Mouse (Mus musculus) cortical plate, adult 2 months (tissue): ENCODE data around the gene Ank3.

Experiments
- CTCF ChIP-seq: fragments of 200-500 bp; IDR thresholded peaks from 2 replicates; pipeline ENCODE4 v1.5.1; 2011; ENCODE audit warnings: mild to moderate bottlenecking, control low read depth, low read length; ENCODE audit not compliant: insufficient read depth; ENCODE audit errors: extremely low read depth
- POLR2A ChIP-seq: fragments of 200-500 bp; IDR thresholded peaks from 2 replicates; pipeline ENCODE4 v1.6.1; 2011; ENCODE audit warnings: mild to moderate bottlenecking, low read length, control low read depth; ENCODE audit not compliant: insufficient read depth; ENCODE audit errors: extremely low read depth

- TF ChIP-seq POLR2A, result no peak
- TF ChIP-seq CTCF, result no peak
Observed at GRCm38 (mm10) chr10:70065191-70065590, 666.6 kb downstream of the Ank3 start.
